Mouse (Mus musculus): Measurements from ENCODE around the gene Adcy1. TPM values are rescaled to one million over a fixed set of nuclear protein-coding genes. Genes with fewer than 3 reads are reported as not detected.

Gene Adcy1
- total and polyA plus RNA-seq, 3 experiments = 0.03 to 0.38 TPM; not detected in 1

DNA sequence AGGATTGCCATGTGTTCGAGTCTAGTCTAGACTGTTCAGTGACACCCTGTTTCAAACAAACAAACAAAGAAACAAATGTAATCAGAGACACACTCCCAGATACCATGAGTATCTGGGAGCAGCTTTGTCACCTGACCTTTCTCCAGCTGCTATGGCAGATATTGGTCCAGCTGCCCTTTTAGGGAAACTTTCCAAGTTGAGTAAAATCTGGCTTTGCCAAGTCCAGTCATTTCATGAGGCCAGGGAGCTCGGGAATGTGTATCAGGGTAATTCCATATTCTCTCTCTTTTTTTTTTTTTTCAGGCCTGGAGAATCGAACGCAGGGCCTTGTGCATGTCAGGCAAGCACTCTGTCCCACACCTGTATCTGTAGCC, 132.0 kb downstream of the Adcy1 start:
- Histone ChIP-seq H3K36me3 (replicated peaks in 1 of 2; ENCODE audit: control insufficient read depth in 1 of 2, insufficient read depth in 1 of 2, low read length in 1 of 2) (no peaks in the 10 kb centered on the region), H3K4me1 (ENCODE audit: control insufficient read depth in 1 of 2, insufficient read depth in 2 of 2) (no peaks in the 10 kb centered on the region)

DNA sequence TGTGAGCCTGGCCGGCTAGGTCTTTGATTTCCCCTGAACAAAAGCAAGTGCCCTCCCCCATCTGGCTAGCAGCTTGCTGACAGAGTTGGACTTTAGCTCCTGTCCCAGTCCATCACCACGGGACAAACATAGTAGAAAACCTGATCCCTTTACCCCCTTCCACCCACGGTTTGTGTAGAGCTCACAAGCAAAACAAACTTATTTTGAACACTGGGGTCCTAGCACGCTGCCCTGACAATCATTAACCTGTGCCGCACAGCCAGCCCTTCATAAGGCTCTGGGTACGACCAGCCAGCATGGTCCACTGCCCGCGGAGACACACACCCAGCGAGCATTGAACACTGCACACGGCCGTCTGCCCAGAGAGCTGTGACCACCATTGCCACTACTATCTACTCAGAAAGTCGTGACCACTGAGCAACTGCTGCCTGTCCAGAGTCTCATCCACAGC, 134.2 kb downstream of the Adcy1 start, which contains the start of gene Igfbp1:
TSS of gene Igfbp1 (plus strand) at position 292 of the 451 bp plus-strand sequence.
- Histone ChIP-seq H3K79me2 (replicated peaks; ENCODE audit: control insufficient read depth, extremely low read depth, insufficient read depth, poor library complexity, severe bottlenecking) (no peaks in the 10 kb centered on the region), H3K9ac (ENCODE audit: insufficient read depth, low read depth) (no peak within 1 kb of the TSS), H3K9me3 (replicated peaks; ENCODE audit: low read length) (peaks cover 51% of the 10 kb centered on the region), H3K4me3 (replicated peaks in 1 of 3; ENCODE audit: low read depth in 2 of 3, low read length in 2 of 3, poor library complexity in 1 of 3) (no peak within 1 kb of the TSS), H3K27me3 (replicated peaks) (peaks cover 8% of the 10 kb centered on the region), H3K4me2 (ENCODE audit: insufficient read depth, low read depth, poor library complexity, severe bottlenecking) (no peak within 1 kb of the TSS), H3K27ac (ENCODE audit: insufficient read depth, low read depth) (no peak within 1 kb of the TSS), H3K36me3 (replicated peaks in 1 of 2; ENCODE audit: control insufficient read depth in 1 of 2, insufficient read depth in 1 of 2, low read length in 1 of 2) (no peaks in the 10 kb centered on the region), H3K4me1 (ENCODE audit: control insufficient read depth in 1 of 2, insufficient read depth in 2 of 2) (no peaks in the 10 kb centered on the region)
- DNase-seq (ENCODE audit: extremely low read depth) = no peak
- dilution Hi-C loops (cut with MboI; ENCODE audit: extremely low pct_ligation_motif_present, extremely low pct_unique_long_range_greater_than_20kb, low sequenced_read_pairs) = no loop called here
- in situ Hi-C loops (cut with MboI; ENCODE audit: low pct_ligation_motif_present, low pct_unique_long_range_greater_than_20kb, low sequenced_read_pairs) = no loop called here
- TF ChIP-seq MEF2A (IDR thresholded peaks at IDR 0.05; ENCODE audit: borderline replicate concordance, low read depth, low read length) = no peak
- TF ChIP-seq MYC (IDR thresholded peaks at IDR 0.05; ENCODE audit: low read depth, low read length) = no peak
- TF ChIP-seq ZNF384 (IDR thresholded peaks at IDR 0.05; ENCODE audit: low read depth, low read length) = no peak

More for the DNA sequence above, 132.0 kb downstream of the Adcy1 start:
- Histone ChIP-seq H3K79me2 (replicated peaks; ENCODE audit: control insufficient read depth, extremely low read depth, insufficient read depth, poor library complexity, severe bottlenecking) (no peaks in the 10 kb centered on the region), H3K4me2 (ENCODE audit: insufficient read depth, low read depth, poor library complexity, severe bottlenecking) (no peak overlapping the region), H3K9ac (ENCODE audit: insufficient read depth, low read depth) (no peak overlapping the region), H3K9me3 (replicated peaks; ENCODE audit: low read length) (peaks cover 58% of the 10 kb centered on the region), H3K27ac (ENCODE audit: insufficient read depth, low read depth) (no peak overlapping the region), H3K4me3 (replicated peaks in 1 of 3; ENCODE audit: low read depth in 2 of 3, low read length in 2 of 3, poor library complexity in 1 of 3) (no peak overlapping the region), H3K27me3 (replicated peaks) (peaks cover 10% of the 10 kb centered on the region)
- in situ Hi-C loops (cut with MboI; ENCODE audit: low pct_ligation_motif_present, low pct_unique_long_range_greater_than_20kb, low sequenced_read_pairs) (no loop called here), dilution Hi-C loops (cut with MboI; ENCODE audit: extremely low pct_ligation_motif_present, extremely low pct_unique_long_range_greater_than_20kb, low sequenced_read_pairs) (no loop called here)
- TF ChIP-seq USF2 (conservative IDR thresholded peaks at IDR 0.05; ENCODE audit: low read depth, low read length) (no peak), UBTF (IDR thresholded peaks at IDR 0.05; ENCODE audit: low read depth, low read length) (no peak), PAX5 (IDR thresholded peaks at IDR 0.05; ENCODE audit: low read length) (no peak), E2F4 (IDR thresholded peaks at IDR 0.05; ENCODE audit: insufficient replicate concordance, low read depth, low read length) (no peak), CTCF (conservative IDR thresholded peaks at IDR 0.05 in 1 of 2, IDR thresholded peaks at IDR 0.05 in 1 of 2; ENCODE audit: low read depth in 2 of 2, low read length in 2 of 2) (no peak), NRF1 (IDR thresholded peaks at IDR 0.05; ENCODE audit: low read depth, low read length) (no peak), JUN (IDR thresholded peaks at IDR 0.05; ENCODE audit: insufficient read depth, low read depth, low read length) (no peak), GABPA (IDR thresholded peaks at IDR 0.05; ENCODE audit: insufficient replicate concordance, low read depth, low read length) (no peak), MAFK (IDR thresholded peaks at IDR 0.05; ENCODE audit: insufficient replicate concordance, low read length) (no peak), HCFC1 (IDR thresholded peaks at IDR 0.05; ENCODE audit: low read depth, low read length) (no peak), ZNF384 (IDR thresholded peaks at IDR 0.05; ENCODE audit: low read depth, low read length) (no peak), IRF4 (IDR thresholded peaks at IDR 0.05; ENCODE audit: low read depth, low read length) (no peak), MYC (IDR thresholded peaks at IDR 0.05; ENCODE audit: low read depth, low read length) (no peak)
- no peak for DNase-seq (ENCODE audit: extremely low read depth)
